Mouse (Mus musculus) midbrain, embryonic 10.5 days (tissue): ENCODE measurements at regions not wholly inside any gene's neighbourhood (a gene's known extent, or its start where the extent isn't known, plus 50 kb on each side); places are given as distances from the start of the nearest gene placed in this dataset.
A peak's percentile ranks its signal among the peaks of the same experiment; 100 is the strongest.

Experiments
- DNase-seq: peaks from one replicate; pipeline ENCODE4 v3.0.0-alpha.2; 2017; ENCODE audit warnings: low spot score
- H3K27ac ChIP-seq: fragments of 300-500 bp; sonication (generic); replicated peaks from 2 replicates; pipeline ENCODE4 v1.5.1; 2016; ENCODE audit warnings: mild to moderate bottlenecking
- H3K27me3 ChIP-seq: fragments of 300-500 bp; sonication (generic); 2 replicates; pipeline ENCODE4 v1.6.1; 2016; ENCODE audit warnings: low read depth, mild to moderate bottlenecking; ENCODE audit not compliant: poor library complexity, severe bottlenecking
- H3K36me3 ChIP-seq: fragments of 300-500 bp; sonication (generic); 2 replicates; pipeline ENCODE4 v1.6.1; 2016; ENCODE audit warnings: mild to moderate bottlenecking, moderate library complexity
- H3K4me1 ChIP-seq: fragments of 300-500 bp; sonication (generic); 2 replicates; pipeline ENCODE4 v1.6.1; 2016
- H3K4me3 ChIP-seq: fragments of 300-500 bp; sonication (generic); 2 replicates; pipeline ENCODE4 v1.5.1; 2016; ENCODE audit warnings: mild to moderate bottlenecking, moderate library complexity
- H3K9me3 ChIP-seq: fragments of 300-500 bp; sonication (generic); replicated peaks from 2 replicates; pipeline ENCODE4 v1.6.1; 2016; ENCODE audit warnings: mild to moderate bottlenecking
- WGBS: fragments of 180-500 bp; shearing (Covaris S2); methylation state at CpG from one replicate; pipeline ENCODE4 v1.1.7; 2016; 5-methylcytosine and 5-hydroxymethylcytosine counted together

GRCm38 (mm10) chr5:4536790-4537189 lies 221.0 kb downstream of the Fzd1 start:
- no peak overlapping the region for H3K4me3 ChIP-seq
- no peaks in the 10 kb centered on the region for H3K9me3 ChIP-seq
- DNase-seq, result no peak
- 80% methylated on average over 2 of the region's 2 CpGs for WGBS
- H3K27ac ChIP-seq, result no peak overlapping the region
- H3K27me3 ChIP-seq, result no peaks in the 10 kb centered on the region
- H3K36me3 ChIP-seq, result no peaks in the 10 kb centered on the region
- H3K4me1 ChIP-seq, result peaks cover 6% of the 10 kb centered on the region; the same call in 1 of the 2 replicates

GRCm38 (mm10) chr5:4535951-4536350 lies 221.9 kb downstream of the Fzd1 start:
- Histone ChIP-seq H3K4me1 (peaks cover 8% of the 10 kb centered on the region), H3K27ac (no peak overlapping the region), H3K4me3 (no peak overlapping the region), H3K27me3 (no peaks in the 10 kb centered on the region), H3K9me3 (no peaks in the 10 kb centered on the region), H3K36me3 (no peaks in the 10 kb centered on the region)
- WGBS, result 79% methylated on average over 8 of the region's 8 CpGs
- no peak for DNase-seq

GRCm38 (mm10) chr5:4534512-4534911 lies 223.3 kb downstream of the Fzd1 start:
- no peak overlapping the region for H3K4me3 ChIP-seq
- no peaks in the 10 kb centered on the region for H3K27me3 ChIP-seq
- H3K36me3 ChIP-seq, result no peaks in the 10 kb centered on the region
- WGBS, result 88% methylated on average over 2 of the region's 2 CpGs
- H3K4me1 ChIP-seq, result peaks cover 20% of the 10 kb centered on the region
- H3K9me3 ChIP-seq, result no peaks in the 10 kb centered on the region
- H3K27ac ChIP-seq, result no peak overlapping the region
- DNase-seq, result no peak

GRCm38 (mm10) chr5:4530236-4531067 lies 227.4 kb downstream of the Fzd1 start:
- Histone ChIP-seq H3K4me1 (peaks cover 14% of the 10 kb centered on the region), H3K27me3 (no peaks in the 10 kb centered on the region), H3K27ac (no peak overlapping the region), H3K4me3 (no peak overlapping the region), H3K36me3 (no peaks in the 10 kb centered on the region), H3K9me3 (no peaks in the 10 kb centered on the region)
- 31% methylated on average over 10 of the region's 10 CpGs for WGBS
- no peak for DNase-seq

GRCm38 (mm10) chr5:4526042-4526815 lies 231.6 kb downstream of the Fzd1 start:
- H3K9me3 ChIP-seq, result no peaks in the 10 kb centered on the region
- DNase-seq, result no peak
- peaks cover 14% of the 10 kb centered on the region for H3K4me1 ChIP-seq
- H3K4me3 ChIP-seq, result no peak overlapping the region
- WGBS, result 90% methylated on average over 9 of the region's 9 CpGs
- no peaks in the 10 kb centered on the region for H3K27me3 ChIP-seq
- no peak overlapping the region for H3K27ac ChIP-seq
- no peaks in the 10 kb centered on the region for H3K36me3 ChIP-seq

GRCm38 (mm10) chr5:4500599-4500998 lies 257.2 kb downstream of the Fzd1 start:
- Histone ChIP-seq H3K4me1 (peaks cover 37% of the 10 kb centered on the region), H3K27me3 (peaks cover 13% of the 10 kb centered on the region), H3K36me3 (no peaks in the 10 kb centered on the region), H3K4me3 (no peak overlapping the region), H3K27ac (no peak overlapping the region), H3K9me3 (no peaks in the 10 kb centered on the region)
- 91% methylated on average over 3 of the region's 3 CpGs for WGBS
- no peak for DNase-seq

GRCm38 (mm10) chr5:4499036-4499435 lies 258.8 kb downstream of the Fzd1 start:
- Histone ChIP-seq H3K27me3 (peaks cover 26% of the 10 kb centered on the region), H3K27ac (no peak overlapping the region), H3K9me3 (no peaks in the 10 kb centered on the region), H3K36me3 (no peaks in the 10 kb centered on the region), H3K4me3 (no peak overlapping the region), H3K4me1 (peaks cover 43% of the 10 kb centered on the region)
- WGBS, result 27% methylated on average over 4 of the region's 4 CpGs
- no peak for DNase-seq

GRCm38 (mm10) chr5:4498425-4498824 lies 259.4 kb downstream of the Fzd1 start:
- Histone ChIP-seq H3K4me3 (no peak overlapping the region), H3K27ac (no peak overlapping the region), H3K27me3 (peaks cover 26% of the 10 kb centered on the region), H3K4me1 (peaks cover 43% of the 10 kb centered on the region), H3K36me3 (no peaks in the 10 kb centered on the region), H3K9me3 (no peaks in the 10 kb centered on the region)
- 78% methylated on average over 3 of the region's 3 CpGs for WGBS
- DNase-seq, result no peak

GRCm38 (mm10) chr5:4496907-4497200 lies 261.0 kb downstream of the Fzd1 start:
- DNase-seq, result no peak
- peaks cover 26% of the 10 kb centered on the region for H3K27me3 ChIP-seq
- no peaks in the 10 kb centered on the region for H3K36me3 ChIP-seq
- peaks cover 43% of the 10 kb centered on the region for H3K4me1 ChIP-seq
- peak overlapping the region; percentile 64; the same call in 1 of the 2 replicates for H3K27ac ChIP-seq
- H3K4me3 ChIP-seq, result peak overlapping the region; percentile 14; the same call in 1 of the 2 replicates
- H3K9me3 ChIP-seq, result no peaks in the 10 kb centered on the region
- 32% methylated on average over 3 of the region's 3 CpGs for WGBS

GRCm38 (mm10) chr5:4496132-4496906 lies 261.5 kb downstream of the Fzd1 start:
- Histone ChIP-seq H3K27me3 (peaks cover 26% of the 10 kb centered on the region), H3K9me3 (no peaks in the 10 kb centered on the region), H3K27ac (peak overlapping the region; percentile 64), H3K4me3 (peak overlapping the region; percentile 14), H3K4me1 (peaks cover 43% of the 10 kb centered on the region), H3K36me3 (no peaks in the 10 kb centered on the region)
- DNase-seq, result no peak
- 18% methylated on average over 20 of the region's 20 CpGs for WGBS

GRCm38 (mm10) chr5:4495482-4495881 lies 262.4 kb downstream of the Fzd1 start:
- peaks cover 43% of the 10 kb centered on the region for H3K4me1 ChIP-seq
- H3K27me3 ChIP-seq, result peaks cover 29% of the 10 kb centered on the region
- DNase-seq, result no peak
- peak overlapping the region; percentile 52 for H3K27ac ChIP-seq
- H3K36me3 ChIP-seq, result no peaks in the 10 kb centered on the region
- H3K9me3 ChIP-seq, result no peaks in the 10 kb centered on the region
- no peak overlapping the region for H3K4me3 ChIP-seq
- WGBS, result 44% methylated on average over 6 of the region's 6 CpGs

- Histone ChIP-seq H3K9me3 (no peaks in the 10 kb centered on the region), H3K4me3 (no peak overlapping the region), H3K36me3 (no peaks in the 10 kb centered on the region), H3K4me1 (peaks cover 26% of the 10 kb centered on the region), H3K27ac (peak overlapping the region; percentile 64), H3K27me3 (0 out of 2 replicates have a peak, but pooled peaks cover 4% of the 10 kb centered on the region)
- 85% methylated on average over 4 of the region's 4 CpGs for WGBS
- DNase-seq, result no peak
Observed at GRCm38 (mm10) chr5:4486391-4487132, 271.3 kb downstream of the Fzd1 start.
